Mouse (Mus musculus): Measurements from ENCODE around the gene Magi1. TPM values are rescaled to one million over a fixed set of nuclear protein-coding genes. Genes with fewer than 3 reads are reported as not detected.

Gene Magi1
- polyA plus RNA-seq, 1 experiment from 2014 or later = 12.0 TPM

DNA sequence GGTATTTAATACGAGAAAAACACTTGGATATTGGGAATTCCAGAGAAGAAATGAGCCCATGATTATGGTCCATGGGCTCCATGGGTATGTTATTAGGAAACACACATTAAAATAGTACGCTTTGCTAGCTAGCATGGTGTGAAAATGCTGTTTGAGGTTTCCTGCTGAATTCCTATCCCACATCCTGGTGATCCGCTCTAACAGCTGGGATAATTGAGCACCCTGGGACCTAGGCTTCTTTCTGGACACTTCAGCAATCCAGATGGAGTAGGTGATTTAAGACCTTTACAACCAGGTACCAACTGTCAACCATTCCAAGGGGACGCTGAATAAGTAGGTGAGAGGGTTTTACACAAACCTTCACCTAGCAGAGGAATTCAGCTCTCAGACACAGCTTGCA, 191.2 kb downstream of the Magi1 start:
- Histone ChIP-seq H3K4me1 (ENCODE audit: control insufficient read depth, insufficient read depth, low read length) (no peaks in the 10 kb centered on the region), H3K4me2 (ENCODE audit: low read depth, low read length) (no peak overlapping the region), H3K4me3 (ENCODE audit: low read depth, low read length) (no peak overlapping the region), H3K9me3 (replicated peaks; ENCODE audit: control insufficient read depth, low read length) (no peaks in the 10 kb centered on the region), H3K27ac (replicated peaks; ENCODE audit: low read depth, low read length) (no peak overlapping the region), H3K27me3 (ENCODE audit: control insufficient read depth, insufficient read depth, low read length) (no peaks in the 10 kb centered on the region), H3K36me3 (replicated peaks; ENCODE audit: control insufficient read depth, insufficient read depth, low read depth, low read length) (no peaks in the 10 kb centered on the region), H3K9ac (replicated peaks; ENCODE audit: low read length) (no peak overlapping the region)
- no peak for ATAC-seq (replicated peaks; ENCODE audit: insufficient number of reproducible peaks, low FRiP score, low TSS enrichment, low read depth)
- no peak for DNase-seq (ENCODE audit: low spot score)
- WGBS = 80% methylated on average over 4 of the region's 4 CpGs

DNA sequence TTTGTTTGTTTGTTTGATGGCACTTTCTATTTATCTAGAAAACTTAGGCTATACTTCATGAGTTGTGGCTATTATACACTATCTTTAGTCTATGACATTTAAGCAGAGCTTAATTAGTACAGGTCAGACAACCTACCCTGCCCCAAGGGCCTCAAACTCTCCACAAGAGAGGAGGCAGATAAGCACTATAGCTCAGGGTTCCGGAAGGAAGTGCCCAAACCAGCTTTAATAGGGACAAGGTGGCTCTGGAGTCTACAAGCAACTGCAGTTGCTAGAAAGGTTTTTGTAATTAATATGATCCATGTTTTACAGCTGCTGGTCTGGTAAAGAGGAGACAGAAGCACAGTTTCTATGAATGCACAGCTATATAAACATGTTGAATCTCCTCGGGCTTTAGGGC, 196.9 kb downstream of the Magi1 start:
- no peak overlapping the region for H3K4me2 ChIP-seq (ENCODE audit: low read depth, low read length)
- no peak overlapping the region for H3K9ac ChIP-seq (replicated peaks; ENCODE audit: low read length)
- peak; percentile 59 for DNase-seq (ENCODE audit: low spot score)
- no peaks in the 10 kb centered on the region for H3K9me3 ChIP-seq (replicated peaks; ENCODE audit: control insufficient read depth, low read length)
- 26% methylated on average over 2 of the region's 2 CpGs for WGBS
- H3K27me3 ChIP-seq (ENCODE audit: control insufficient read depth, insufficient read depth, low read length) = no peaks in the 10 kb centered on the region
- H3K4me1 ChIP-seq (ENCODE audit: control insufficient read depth, insufficient read depth, low read length) = no peaks in the 10 kb centered on the region
- no peak overlapping the region for H3K4me3 ChIP-seq (ENCODE audit: low read depth, low read length)
- no peak for ATAC-seq (replicated peaks; ENCODE audit: insufficient number of reproducible peaks, low FRiP score, low TSS enrichment, low read depth)
- no peaks in the 10 kb centered on the region for H3K36me3 ChIP-seq (replicated peaks; ENCODE audit: control insufficient read depth, insufficient read depth, low read depth, low read length)
- H3K27ac ChIP-seq (replicated peaks; ENCODE audit: low read depth, low read length) = no peak overlapping the region

GRCm38 (mm10) chr6:94084752-94085151, 199.0 kb downstream of the Magi1 start:
- Histone ChIP-seq H3K4me3 (ENCODE audit: low read depth, low read length) (no peak overlapping the region), H3K27me3 (ENCODE audit: control insufficient read depth, insufficient read depth, low read length) (no peaks in the 10 kb centered on the region), H3K36me3 (replicated peaks; ENCODE audit: control insufficient read depth, insufficient read depth, low read depth, low read length) (no peaks in the 10 kb centered on the region), H3K4me1 (ENCODE audit: control insufficient read depth, insufficient read depth, low read length) (no peaks in the 10 kb centered on the region), H3K9me3 (replicated peaks; ENCODE audit: control insufficient read depth, low read length) (no peaks in the 10 kb centered on the region), H3K27ac (replicated peaks; ENCODE audit: low read depth, low read length) (no peak overlapping the region), H3K9ac (replicated peaks; ENCODE audit: low read length) (no peak overlapping the region), H3K4me2 (ENCODE audit: low read depth, low read length) (no peak overlapping the region)
- 46% methylated on average over 5 of the region's 5 CpGs for WGBS
- no peak for ATAC-seq (replicated peaks; ENCODE audit: insufficient number of reproducible peaks, low FRiP score, low TSS enrichment, low read depth)
- no peak for DNase-seq (ENCODE audit: low spot score)

DNA sequence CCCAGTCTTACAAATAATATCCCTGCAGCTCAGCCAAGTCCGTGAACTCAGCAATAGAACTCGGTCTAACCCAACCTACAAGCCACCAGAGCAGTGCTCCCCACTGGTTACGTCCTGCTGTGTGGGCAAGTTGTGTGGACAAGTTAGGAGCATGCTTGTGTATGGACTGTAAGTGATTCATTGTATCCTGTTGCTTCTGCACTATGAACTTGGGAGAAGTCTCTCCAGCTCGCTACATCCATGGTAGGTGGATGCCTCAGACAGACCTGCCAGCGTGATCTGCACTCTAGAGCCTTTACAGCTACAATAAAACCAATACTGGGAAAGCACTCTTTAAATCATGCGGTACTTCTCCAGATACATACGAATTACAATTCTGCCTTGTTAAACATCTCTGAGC, 200.3 kb downstream of the Magi1 start:
- Histone ChIP-seq H3K4me2 (ENCODE audit: low read depth, low read length) (no peak overlapping the region), H3K36me3 (replicated peaks; ENCODE audit: control insufficient read depth, insufficient read depth, low read depth, low read length) (no peaks in the 10 kb centered on the region), H3K9ac (replicated peaks; ENCODE audit: low read length) (no peak overlapping the region), H3K27ac (replicated peaks; ENCODE audit: low read depth, low read length) (no peak overlapping the region), H3K4me3 (ENCODE audit: low read depth, low read length) (no peak overlapping the region), H3K4me1 (ENCODE audit: control insufficient read depth, insufficient read depth, low read length) (peaks cover 3% of the 10 kb centered on the region; the same call in 1 of the 2 replicates), H3K27me3 (ENCODE audit: control insufficient read depth, insufficient read depth, low read length) (no peaks in the 10 kb centered on the region), H3K9me3 (replicated peaks; ENCODE audit: control insufficient read depth, low read length) (no peaks in the 10 kb centered on the region)
- 94% methylated on average over 7 of the region's 7 CpGs for WGBS
- ATAC-seq (replicated peaks; ENCODE audit: insufficient number of reproducible peaks, low FRiP score, low TSS enrichment, low read depth) (no peak), DNase-seq (ENCODE audit: low spot score) (no peak)

- no peak overlapping the region for H3K9ac ChIP-seq (replicated peaks; ENCODE audit: low read length)
- H3K27ac ChIP-seq (replicated peaks; ENCODE audit: low read depth, low read length) = no peak overlapping the region
- WGBS = 14% methylated on average over 4 of the region's 4 CpGs
- no peaks in the 10 kb centered on the region for H3K9me3 ChIP-seq (replicated peaks; ENCODE audit: control insufficient read depth, low read length)
- no peak overlapping the region for H3K4me2 ChIP-seq (ENCODE audit: low read depth, low read length)
- peaks cover 3% of the 10 kb centered on the region; the same call in 1 of the 2 replicates for H3K4me1 ChIP-seq (ENCODE audit: control insufficient read depth, insufficient read depth, low read length)
- H3K4me3 ChIP-seq (ENCODE audit: low read depth, low read length) = no peak overlapping the region
- peak; percentile 86 for DNase-seq (ENCODE audit: low spot score)
- ATAC-seq (replicated peaks; ENCODE audit: insufficient number of reproducible peaks, low FRiP score, low TSS enrichment, low read depth) = no peak
- H3K36me3 ChIP-seq (replicated peaks; ENCODE audit: control insufficient read depth, insufficient read depth, low read depth, low read length) = no peaks in the 10 kb centered on the region
- H3K27me3 ChIP-seq (ENCODE audit: control insufficient read depth, insufficient read depth, low read length) = no peaks in the 10 kb centered on the region
Observed at GRCm38 (mm10) chr6:94080933-94081545, 202.7 kb downstream of the Magi1 start.

GRCm38 (mm10) chr6:94078934-94079333, 204.8 kb downstream of the Magi1 start:
- ATAC-seq (replicated peaks; ENCODE audit: insufficient number of reproducible peaks, low FRiP score, low TSS enrichment, low read depth) = no peak
- no peak for DNase-seq (ENCODE audit: low spot score)

GRCm38 (mm10) chr6:94077013-94077412, 206.7 kb downstream of the Magi1 start:
- H3K9ac ChIP-seq (replicated peaks; ENCODE audit: low read length) = no peak overlapping the region
- no peak for ATAC-seq (replicated peaks; ENCODE audit: insufficient number of reproducible peaks, low FRiP score, low TSS enrichment, low read depth)
- H3K4me1 ChIP-seq (ENCODE audit: control insufficient read depth, insufficient read depth, low read length) = peaks cover 3% of the 10 kb centered on the region; the same call in 1 of the 2 replicates
- H3K27me3 ChIP-seq (ENCODE audit: control insufficient read depth, insufficient read depth, low read length) = no peaks in the 10 kb centered on the region
- H3K4me3 ChIP-seq (ENCODE audit: low read depth, low read length) = no peak overlapping the region
- H3K9me3 ChIP-seq (replicated peaks; ENCODE audit: control insufficient read depth, low read length) = no peaks in the 10 kb centered on the region
- DNase-seq (ENCODE audit: low spot score) = no peak
- H3K27ac ChIP-seq (replicated peaks; ENCODE audit: low read depth, low read length) = no peak overlapping the region
- WGBS = 93% methylated on average over 3 of the region's 3 CpGs
- no peak overlapping the region for H3K4me2 ChIP-seq (ENCODE audit: low read depth, low read length)
- H3K36me3 ChIP-seq (replicated peaks; ENCODE audit: control insufficient read depth, insufficient read depth, low read depth, low read length) = no peaks in the 10 kb centered on the region

More at GRCm38 (mm10) chr6:94078934-94079333, 204.8 kb downstream of the Magi1 start:
- Histone ChIP-seq H3K9ac (replicated peaks; ENCODE audit: low read length) (no peak overlapping the region), H3K9me3 (replicated peaks; ENCODE audit: control insufficient read depth, low read length) (no peaks in the 10 kb centered on the region), H3K4me1 (ENCODE audit: control insufficient read depth, insufficient read depth, low read length) (peaks cover 3% of the 10 kb centered on the region; the same call in 1 of the 2 replicates), H3K4me2 (ENCODE audit: low read depth, low read length) (no peak overlapping the region), H3K27ac (replicated peaks; ENCODE audit: low read depth, low read length) (no peak overlapping the region), H3K4me3 (ENCODE audit: low read depth, low read length) (no peak overlapping the region), H3K27me3 (ENCODE audit: control insufficient read depth, insufficient read depth, low read length) (no peaks in the 10 kb centered on the region), H3K36me3 (replicated peaks; ENCODE audit: control insufficient read depth, insufficient read depth, low read depth, low read length) (no peaks in the 10 kb centered on the region)
- WGBS = 37% methylated on average over 8 of the region's 8 CpGs

- no peaks in the 10 kb centered on the region for H3K36me3 ChIP-seq (replicated peaks; ENCODE audit: control insufficient read depth, insufficient read depth, low read depth, low read length)
- WGBS = 85% methylated on average over 4 of the region's 4 CpGs
- H3K4me3 ChIP-seq (ENCODE audit: low read depth, low read length) = no peak overlapping the region
- no peak overlapping the region for H3K27ac ChIP-seq (replicated peaks; ENCODE audit: low read depth, low read length)
- H3K9me3 ChIP-seq (replicated peaks; ENCODE audit: control insufficient read depth, low read length) = no peaks in the 10 kb centered on the region
- ATAC-seq (replicated peaks; ENCODE audit: insufficient number of reproducible peaks, low FRiP score, low TSS enrichment, low read depth) = no peak
- H3K27me3 ChIP-seq (ENCODE audit: control insufficient read depth, insufficient read depth, low read length) = no peaks in the 10 kb centered on the region
- DNase-seq (ENCODE audit: low spot score) = no peak
- peaks cover 3% of the 10 kb centered on the region; the same call in 1 of the 2 replicates for H3K4me1 ChIP-seq (ENCODE audit: control insufficient read depth, insufficient read depth, low read length)
- H3K9ac ChIP-seq (replicated peaks; ENCODE audit: low read length) = no peak overlapping the region
- H3K4me2 ChIP-seq (ENCODE audit: low read depth, low read length) = no peak overlapping the region
Observed at GRCm38 (mm10) chr6:94075990-94076389, 207.7 kb downstream of the Magi1 start.
